Mouse (Mus musculus) lung, embryonic 16.5 days (tissue): ENCODE measurements around the gene Fam163b. TPM values are rescaled to one million over a fixed set of nuclear protein-coding genes. Genes with fewer than 3 reads are reported as not detected.

Experiments
- polyA plus RNA-seq: library from polyadenylated mRNA; unstranded; fragments of >200 nt; fragmentation: Nextera tagmentation; extraction: Ambion mirVana; gene quantifications from 2 replicates; pipeline ENCODE4 v1.2.1, GENCODE M21; 2015

Fam163b gene
- polyA plus RNA-seq, 1 experiment from 2014 or later, result 0.64 TPM

Other genes starting within 250 kb of the Fam163b start
- 22.6 and 25.3 TPM in 2 replicates for gene Surf6, start 239.6 kb downstream of the Fam163b start, polyA plus RNA-seq
- gene Med22, start 231.8 kb downstream of the Fam163b start, polyA plus RNA-seq, result 48.5 and 49.1 TPM in 2 replicates
- 578 and 617 TPM in 2 replicates for gene Rpl7a, start 231.7 kb downstream of the Fam163b start, polyA plus RNA-seq
- 33.0 and 34.6 TPM in 2 replicates for gene Surf2, start 226.1 kb downstream of the Fam163b start, polyA plus RNA-seq
- 51.9 and 57.3 TPM in 2 replicates for gene Surf1, start 226.0 kb downstream of the Fam163b start, polyA plus RNA-seq
- gene Surf4, start 208.6 kb downstream of the Fam163b start, polyA plus RNA-seq, result 209 and 215 TPM in 2 replicates
- 0.06 and 0.19 TPM in 2 replicates for gene Stkld1, start 208.4 kb downstream of the Fam163b start, polyA plus RNA-seq
- 41.5 and 44.0 TPM in 2 replicates for gene Rexo4, start 178.1 kb downstream of the Fam163b start, polyA plus RNA-seq
- gene Adamts13, start 169.1 kb downstream of the Fam163b start, polyA plus RNA-seq, result 0.08 and 0.20 TPM in 2 replicates
- 52.3 and 57.1 TPM in 2 replicates for gene Cacfd1, start 132.6 kb downstream of the Fam163b start, polyA plus RNA-seq
- 0.63 and 0.85 TPM in 2 replicates for gene Slc2a6, start 114.5 kb downstream of the Fam163b start, polyA plus RNA-seq
- 1.6 and 3.4 TPM in 2 replicates for gene Mymk, start 70.3 kb downstream of the Fam163b start, polyA plus RNA-seq
- 27.9 and 28.4 TPM in 2 replicates for gene Adamtsl2, start 63.1 kb downstream of the Fam163b start, polyA plus RNA-seq
- 0.54 and 0.84 TPM in 2 replicates for gene Dbh, start 22.7 kb upstream of the Fam163b start, polyA plus RNA-seq
- 24.3 and 32.0 TPM in 2 replicates for gene Sardh, start 105.8 kb upstream of the Fam163b start, polyA plus RNA-seq